Mouse (Mus musculus): ENCODE results near the gene Slc16a7. TPM values are rescaled to one million over a fixed set of nuclear protein-coding genes. Genes with fewer than 3 reads are reported as not detected.

Slc16a7 gene
- polyA plus RNA-seq, 1 experiment from 2014 or later = 7.3 TPM

DNA sequence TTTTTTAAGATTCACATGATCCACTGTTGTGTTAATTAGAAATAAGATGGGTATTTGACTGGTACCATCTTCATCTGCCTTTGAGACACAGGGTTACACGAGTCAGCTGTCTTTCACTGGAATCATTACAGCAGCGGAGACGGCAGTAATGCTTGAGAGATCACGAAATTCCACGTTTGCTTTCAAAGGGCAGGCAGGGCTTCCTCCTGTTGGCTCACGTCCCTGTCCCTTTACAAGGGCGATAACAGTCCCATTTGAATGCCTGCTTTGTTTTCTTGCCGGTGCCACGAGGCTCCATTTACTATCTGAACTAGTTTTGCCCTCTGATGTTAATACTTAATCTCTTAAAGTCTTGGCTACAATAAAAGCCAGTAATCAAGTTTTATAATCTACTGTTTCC lies 123.4 kb downstream of the Slc16a7 start:
- H3K4me3 ChIP-seq (replicated peaks) = no peak overlapping the region
- H3K4me2 ChIP-seq = no peak overlapping the region
- H3K27ac ChIP-seq = no peak overlapping the region
- no peaks in the 10 kb centered on the region for H3K36me3 ChIP-seq
- H3K4me1 ChIP-seq = no peaks in the 10 kb centered on the region
- no peaks in the 10 kb centered on the region for H3K27me3 ChIP-seq
- WGBS = 36% methylated on average over 9 of the region's 9 CpGs
- no peaks in the 10 kb centered on the region for H3K9me3 ChIP-seq (replicated peaks)
- no peak for ATAC-seq (replicated peaks; ENCODE audit: low FRiP score)
- H3K9ac ChIP-seq = no peak overlapping the region

- Histone ChIP-seq H3K36me3 (no peaks in the 10 kb centered on the region), H3K4me3 (replicated peaks) (no peak overlapping the region), H3K27me3 (no peaks in the 10 kb centered on the region), H3K27ac (no peak overlapping the region), H3K4me1 (no peaks in the 10 kb centered on the region), H3K9me3 (replicated peaks) (no peaks in the 10 kb centered on the region), H3K9ac (no peak overlapping the region), H3K4me2 (no peak overlapping the region)
- no peak for ATAC-seq (replicated peaks; ENCODE audit: low FRiP score)
- WGBS = 87% methylated on average over 14 of the region's 14 CpGs
These were observed 123.8 kb downstream of the Slc16a7 start for GRCm38 (mm10) chr10:125265467-125265866.

- no peak overlapping the region for H3K4me3 ChIP-seq (replicated peaks)
- no peaks in the 10 kb centered on the region for H3K4me1 ChIP-seq
- WGBS = 58% methylated on average over 4 of the region's 4 CpGs
- H3K27ac ChIP-seq = no peak overlapping the region
- no peak overlapping the region for H3K4me2 ChIP-seq
- peak; percentile 83; the same call in 1 of the 2 replicates for ATAC-seq (replicated peaks; ENCODE audit: low FRiP score)
- no peak overlapping the region for H3K9ac ChIP-seq
- no peaks in the 10 kb centered on the region for H3K27me3 ChIP-seq
- H3K9me3 ChIP-seq (replicated peaks) = no peaks in the 10 kb centered on the region
- no peaks in the 10 kb centered on the region for H3K36me3 ChIP-seq
These were observed 124.3 kb downstream of the Slc16a7 start for GRCm38 (mm10) chr10:125264938-125265337.

GRCm38 (mm10) chr10:125255904-125256303 lies 133.4 kb downstream of the Slc16a7 start:
- no peaks in the 10 kb centered on the region for H3K36me3 ChIP-seq
- H3K9ac ChIP-seq = no peak overlapping the region
- no peaks in the 10 kb centered on the region for H3K4me1 ChIP-seq
- no peak overlapping the region for H3K4me2 ChIP-seq
- no peak overlapping the region for H3K4me3 ChIP-seq (replicated peaks)
- no peaks in the 10 kb centered on the region for H3K27me3 ChIP-seq
- H3K27ac ChIP-seq = no peak overlapping the region
- 83% methylated on average over 4 of the region's 4 CpGs for WGBS
- ATAC-seq (replicated peaks; ENCODE audit: low FRiP score) = no peak
- H3K9me3 ChIP-seq (replicated peaks) = no peaks in the 10 kb centered on the region

- no peak overlapping the region for H3K27ac ChIP-seq
- H3K36me3 ChIP-seq = no peaks in the 10 kb centered on the region
- H3K27me3 ChIP-seq = no peaks in the 10 kb centered on the region
- 72% methylated on average over 2 of the region's 2 CpGs for WGBS
- H3K4me1 ChIP-seq = no peaks in the 10 kb centered on the region
- H3K9me3 ChIP-seq (replicated peaks) = no peaks in the 10 kb centered on the region
- H3K4me3 ChIP-seq (replicated peaks) = no peak overlapping the region
- no peak overlapping the region for H3K9ac ChIP-seq
- H3K4me2 ChIP-seq = no peak overlapping the region
- ATAC-seq (replicated peaks; ENCODE audit: low FRiP score) = no peak
These were observed 174.7 kb downstream of the Slc16a7 start for GRCm38 (mm10) chr10:125214536-125214935.

DNA sequence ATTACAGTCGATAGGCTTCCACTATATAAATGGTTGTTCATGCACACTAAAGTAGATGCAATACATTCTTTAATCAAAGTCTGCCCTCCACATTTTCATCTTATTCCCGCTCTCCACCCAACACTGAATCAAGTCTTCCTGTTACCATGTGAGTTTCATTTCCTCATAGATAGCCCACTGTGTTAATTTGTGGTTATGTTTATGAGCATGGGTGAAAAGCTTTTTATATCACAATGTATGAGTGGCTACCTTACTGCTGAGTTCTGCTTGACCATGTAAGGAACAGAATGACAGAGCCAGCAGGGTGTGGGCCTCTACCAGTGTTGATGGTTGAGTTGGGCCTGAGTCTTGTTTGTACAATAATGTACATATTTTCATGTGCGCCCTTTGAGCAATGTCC lies 175.5 kb downstream of the Slc16a7 start:
- Histone ChIP-seq H3K9me3 (replicated peaks) (no peaks in the 10 kb centered on the region), H3K36me3 (no peaks in the 10 kb centered on the region), H3K27ac (no peak overlapping the region), H3K4me1 (no peaks in the 10 kb centered on the region), H3K27me3 (no peaks in the 10 kb centered on the region), H3K4me2 (no peak overlapping the region), H3K9ac (no peak overlapping the region), H3K4me3 (replicated peaks) (no peak overlapping the region)
- WGBS = 96% methylated on average over 3 of the region's 3 CpGs
- ATAC-seq (replicated peaks; ENCODE audit: low FRiP score) = no peak

- ATAC-seq (replicated peaks; ENCODE audit: low FRiP score) = no peak
- Histone ChIP-seq H3K4me1 (no peaks in the 10 kb centered on the region), H3K36me3 (no peaks in the 10 kb centered on the region), H3K4me3 (replicated peaks) (no peak overlapping the region), H3K9ac (no peak overlapping the region), H3K27me3 (no peaks in the 10 kb centered on the region), H3K4me2 (no peak overlapping the region), H3K9me3 (replicated peaks) (no peaks in the 10 kb centered on the region), H3K27ac (no peak overlapping the region)
- WGBS = 32% methylated on average over 5 of the region's 5 CpGs
These were observed 201.7 kb downstream of the Slc16a7 start for GRCm38 (mm10) chr10:125187544-125187943.

- Histone ChIP-seq H3K4me2 (no peak overlapping the region), H3K9me3 (replicated peaks) (no peaks in the 10 kb centered on the region), H3K27ac (no peak overlapping the region), H3K9ac (no peak overlapping the region), H3K4me1 (no peaks in the 10 kb centered on the region), H3K36me3 (no peaks in the 10 kb centered on the region), H3K4me3 (replicated peaks) (no peak overlapping the region), H3K27me3 (no peaks in the 10 kb centered on the region)
- ATAC-seq (replicated peaks; ENCODE audit: low FRiP score) = no peak
- 90% methylated on average over 4 of the region's 4 CpGs for WGBS
These were observed 203.9 kb downstream of the Slc16a7 start for GRCm38 (mm10) chr10:125185387-125185786.

- H3K27me3 ChIP-seq = no peaks in the 10 kb centered on the region
- no peak for ATAC-seq (replicated peaks; ENCODE audit: low FRiP score)
- WGBS = 45% methylated on average over 5 of the region's 5 CpGs
These were observed 205.1 kb downstream of the Slc16a7 start for GRCm38 (mm10) chr10:125184146-125184545.

GRCm38 (mm10) chr10:125182545-125182944 lies 206.7 kb downstream of the Slc16a7 start:
- H3K36me3 ChIP-seq = no peaks in the 10 kb centered on the region
- no peaks in the 10 kb centered on the region for H3K4me1 ChIP-seq
- H3K9ac ChIP-seq = no peak overlapping the region
- H3K4me3 ChIP-seq (replicated peaks) = no peak overlapping the region
- H3K27ac ChIP-seq = no peak overlapping the region
- no peaks in the 10 kb centered on the region for H3K9me3 ChIP-seq (replicated peaks)
- no peak for ATAC-seq (replicated peaks; ENCODE audit: low FRiP score)
- no peaks in the 10 kb centered on the region for H3K27me3 ChIP-seq
- H3K4me2 ChIP-seq = no peak overlapping the region
- WGBS = 91% methylated on average over 3 of the region's 3 CpGs

More at GRCm38 (mm10) chr10:125184146-125184545, 205.1 kb downstream of the Slc16a7 start:
- Histone ChIP-seq H3K4me3 (replicated peaks) (no peak overlapping the region), H3K9me3 (replicated peaks) (no peaks in the 10 kb centered on the region), H3K4me1 (no peaks in the 10 kb centered on the region), H3K4me2 (no peak overlapping the region), H3K27ac (no peak overlapping the region), H3K36me3 (no peaks in the 10 kb centered on the region), H3K9ac (no peak overlapping the region)

DNA sequence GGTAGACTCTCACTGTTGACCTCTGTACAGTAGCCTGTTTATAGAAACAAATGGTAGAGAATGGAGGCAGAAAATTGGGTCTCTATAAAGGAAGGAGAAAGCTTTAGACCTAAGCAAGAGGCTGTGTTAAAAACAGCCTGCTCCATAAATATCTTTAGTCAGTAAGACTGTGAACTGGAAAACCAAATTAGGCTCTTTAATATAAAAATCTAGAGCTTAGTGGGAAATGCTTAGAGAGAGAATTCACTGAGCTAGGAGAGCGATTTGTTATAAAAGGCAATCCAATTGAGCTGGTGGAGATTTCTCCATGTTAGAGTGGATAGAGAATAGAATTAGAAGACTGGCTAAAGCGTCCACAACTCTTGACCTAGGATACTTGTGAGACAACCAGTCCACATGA lies 211.5 kb downstream of the Slc16a7 start:
- no peak overlapping the region for H3K4me2 ChIP-seq
- H3K27ac ChIP-seq = no peak overlapping the region
- 85% methylated on average over 2 of the region's 2 CpGs for WGBS
- H3K27me3 ChIP-seq = no peaks in the 10 kb centered on the region
- no peaks in the 10 kb centered on the region for H3K36me3 ChIP-seq
- ATAC-seq (replicated peaks; ENCODE audit: low FRiP score) = no peak
- H3K9ac ChIP-seq = no peak overlapping the region
- H3K9me3 ChIP-seq (replicated peaks) = no peaks in the 10 kb centered on the region
- H3K4me1 ChIP-seq = no peaks in the 10 kb centered on the region
- H3K4me3 ChIP-seq (replicated peaks) = no peak overlapping the region

GRCm38 (mm10) chr10:125175013-125175650 lies 214.1 kb downstream of the Slc16a7 start:
- H3K27me3 ChIP-seq = no peaks in the 10 kb centered on the region
- WGBS = 84% methylated on average over 5 of the region's 5 CpGs
- no peak overlapping the region for H3K4me3 ChIP-seq (replicated peaks)
- no peaks in the 10 kb centered on the region for H3K4me1 ChIP-seq
- H3K9me3 ChIP-seq (replicated peaks) = no peaks in the 10 kb centered on the region
- H3K4me2 ChIP-seq = no peak overlapping the region
- H3K9ac ChIP-seq = no peak overlapping the region
- H3K36me3 ChIP-seq = no peaks in the 10 kb centered on the region
- no peak for ATAC-seq (replicated peaks; ENCODE audit: low FRiP score)
- H3K27ac ChIP-seq = no peak overlapping the region

GRCm38 (mm10) chr10:125171625-125172024 lies 217.6 kb downstream of the Slc16a7 start:
- no peaks in the 10 kb centered on the region for H3K36me3 ChIP-seq
- no peaks in the 10 kb centered on the region for H3K27me3 ChIP-seq
- H3K9ac ChIP-seq = no peak overlapping the region
- H3K9me3 ChIP-seq (replicated peaks) = no peaks in the 10 kb centered on the region
- ATAC-seq (replicated peaks; ENCODE audit: low FRiP score) = no peak
- WGBS = 88% methylated on average over 10 of the region's 10 CpGs
- no peaks in the 10 kb centered on the region for H3K4me1 ChIP-seq
- no peak overlapping the region for H3K4me3 ChIP-seq (replicated peaks)
- H3K27ac ChIP-seq = no peak overlapping the region
- H3K4me2 ChIP-seq = no peak overlapping the region

Data from kidney, embryonic 15.5 days (tissue).